Mouse (Mus musculus) activated CD4-positive, CD25-positive, alpha-beta regulatory T cell, adult 4 months (primary cell): ENCODE results near the gene Ubl5. TPM values are rescaled to one million over a fixed set of nuclear protein-coding genes. Genes with fewer than 3 reads are reported as not detected.

Experiments used
- polyA plus RNA-seq, 2 experiments: library from polyadenylated mRNA; unstranded; fragments of 100-300 nt; shearing (Covaris generic); gene quantifications; one replicate each; pipeline ENCODE4 v1.2.1; 2017

Gene Ubl5
- polyA plus RNA-seq, 2 experiments from 2014 or later, result 339 to 401 TPM

Other genes starting within 250 kb of the Ubl5 start
- 10 to 100 TPM; 16.1 to 25.9 TPM for gene Zfp26, start 182.7 kb upstream of the Ubl5 start, polyA plus RNA-seq
- 10 to 100 TPM; 26.5 to 28.3 TPM for gene Zfp426, start 150.1 kb upstream of the Ubl5 start, polyA plus RNA-seq
- gene Zfp266, start 121.5 kb upstream of the Ubl5 start, polyA plus RNA-seq, result 10 to 100 TPM; 44.4 to 47.6 TPM
- 10 to 100 TPM in 1 of 2 experiments, 1 to 10 TPM in 1; 9.0 to 16.1 TPM for gene Zfp846, start 61.6 kb upstream of the Ubl5 start, polyA plus RNA-seq
- 10 to 100 TPM; 26.1 to 30.9 TPM for gene Fbxl12, start 1.9 kb downstream of the Ubl5 start, polyA plus RNA-seq
- gene Pin1, start 9.2 kb downstream of the Ubl5 start, polyA plus RNA-seq, result 10 to 100 TPM; 22.6 to 27.2 TPM
- gene Olfm2, start 103.5 kb downstream of the Ubl5 start, polyA plus RNA-seq, result under 1 TPM in 1 of 2 experiments, not detected in 1; 0.25 TPM
- not detected for gene Col5a3, start 172.2 kb downstream of the Ubl5 start, polyA plus RNA-seq
- gene Rdh8, start 175.6 kb downstream of the Ubl5 start, polyA plus RNA-seq, result not detected
- 10 to 100 TPM; 12.4 to 14.6 TPM for gene A230050P20Rik, start 225.8 kb downstream of the Ubl5 start, polyA plus RNA-seq
- gene Angptl6, start 236.8 kb downstream of the Ubl5 start, polyA plus RNA-seq, result 1 to 10 TPM in 1 of 2 experiments, under 1 TPM in 1; 0.76 to 1.5 TPM
- 10 to 100 TPM; 22.9 to 30.1 TPM for gene Ppan, start 245.3 kb downstream of the Ubl5 start, polyA plus RNA-seq